Mouse (Mus musculus) liver, adult 2 months (tissue): Measurements from ENCODE around the gene Lyl1.

Experiments used
- CTCF ChIP-seq: fragments of 200-500 bp; IDR thresholded peaks from 2 replicates; pipeline ENCODE4 v1.5.1; 2011; ENCODE audit warnings: low read depth, low read length, control low read depth
- POLR2A ChIP-seq: fragments of 200-500 bp; IDR thresholded peaks from 2 replicates; pipeline ENCODE4 v1.6.1; 2011; ENCODE audit warnings: low read length, control low read depth; ENCODE audit not compliant: insufficient read depth; ENCODE audit errors: extremely low read depth

GRCm38 (mm10) chr8:84702561-84702960 lies 1.3 kb downstream of the Lyl1 start:
- TF ChIP-seq CTCF (no peak), POLR2A (no peak)
